Mouse (Mus musculus): Measurements from ENCODE around the gene Atxn10.

DNA sequence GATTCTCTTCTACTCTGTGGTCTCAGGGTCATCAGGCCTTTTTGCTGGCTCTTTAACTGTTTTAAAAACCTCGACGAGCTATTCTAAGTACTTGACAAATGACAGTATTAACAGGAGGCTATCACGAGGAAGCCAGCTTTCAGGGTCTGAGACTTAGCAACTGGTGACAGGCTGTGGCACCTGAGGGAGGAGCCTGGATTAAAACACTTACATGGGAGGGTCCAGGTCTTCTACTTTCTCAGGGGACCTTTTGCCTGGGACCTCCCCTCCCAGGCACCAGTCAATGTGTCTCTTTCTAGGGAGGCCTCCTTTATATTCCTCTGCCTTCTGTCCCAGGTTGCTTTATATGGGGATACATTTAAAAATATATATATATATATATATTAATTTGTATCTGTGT lies 1.8 kb upstream of the Atxn10 start:
- TF ChIP-seq CTCF (IDR thresholded peaks at IDR 0.05) = no peak
- no peak for TF ChIP-seq EP300 (IDR thresholded peaks at IDR 0.05)
